Mouse (Mus musculus) layer of hippocampus, adult 2 months (tissue): ENCODE data around the gene Tlr7. TPM values are rescaled to one million over a fixed set of nuclear protein-coding genes. Genes with fewer than 3 reads are reported as not detected.
A peak's percentile ranks its signal among the peaks of the same experiment; 100 is the strongest.
"Not testable (repeated sequence)": the region's sequence is repeated elsewhere in the genome, so short reads cannot be mapped to it uniquely, and the experiment has no call there.

Source experiments
- DNase-seq, 2 experiments: peaks; one replicate each; pipeline ENCODE4 v3.0.0; 2022; ENCODE audit warnings: low spot score in 2 of 2
- H3K27ac ChIP-seq: fragments of 200-600 bp; 2 replicates; pipeline ENCODE4 v1.8.1; 2022
- H3K4me3 ChIP-seq: fragments of 200-600 bp; 2 replicates; pipeline ENCODE4 v1.8.1; 2022; ENCODE audit warnings: mild to moderate bottlenecking
- CTCF ChIP-seq: fragments of 200-600 bp; conservative IDR thresholded peaks from 2 replicates; pipeline ENCODE4 v1.8.1; 2022; ENCODE audit warnings: antibody characterized with exemption, mild to moderate bottlenecking, moderate library complexity
- long read RNA-seq, 2 experiments: library from polyadenylated mRNA; stranded (forward); transcript quantifications; one replicate each; pipeline ENCODE4 v2.0.0; 2021; ENCODE audit warnings: borderline mapping rate in 2 of 2
- total RNA-seq, 2 experiments: library from RNA; stranded (reverse); gene quantifications; 2 replicates each; pipeline ENCODE4 v1.2.3; 2021

The Tlr7 gene
- 1 to 10 TPM; 2.5 to 2.7 TPM for total RNA-seq
- long read RNA-seq, experiment 1: 0 reads
- long read RNA-seq, experiment 2: 0 reads

- DNase-seq: no peak
- no peak for TF ChIP-seq CTCF
- Histone ChIP-seq H3K4me3 (no peak within 1 kb of the TSS), H3K27ac (peak within 1 kb of the TSS; percentile 78)
Observed at GRCm38 (mm10) chrX:167330399-167330798, at the start of gene Tlr7. Gene Tlr7, minus strand, starts transcription at chrX:167330558.

GRCm38 (mm10) chrX:167380073-167380472 lies 49.7 kb upstream of the Tlr7 start:
- TF ChIP-seq CTCF: no peak
- no peak overlapping the region for H3K4me3 ChIP-seq
- no peak overlapping the region for H3K27ac ChIP-seq
- no peak for DNase-seq

GRCm38 (mm10) chrX:167361231-167361630 lies 30.9 kb upstream of the Tlr7 start:
- H3K27ac ChIP-seq, DNase-seq, H3K4me3 ChIP-seq: not testable (repeated sequence)

- no peak for DNase-seq
- no peak for TF ChIP-seq CTCF
- no peak overlapping the region for H3K4me3 ChIP-seq
- no peak overlapping the region for H3K27ac ChIP-seq
Observed at GRCm38 (mm10) chrX:167359704-167360103, 29.3 kb upstream of the Tlr7 start.

- Histone ChIP-seq H3K4me3 (no peak overlapping the region), H3K27ac (no peak overlapping the region)
- peak; percentile 64 for TF ChIP-seq CTCF
- no peak for DNase-seq
Observed at GRCm38 (mm10) chrX:167357415-167357814, 27.1 kb upstream of the Tlr7 start.

- no peak for DNase-seq
- no peak for TF ChIP-seq CTCF
- H3K27ac ChIP-seq: no peak overlapping the region
- H3K4me3 ChIP-seq: no peak overlapping the region
Observed at GRCm38 (mm10) chrX:167355965-167356364, 25.6 kb upstream of the Tlr7 start.

- no peak for DNase-seq
- Histone ChIP-seq H3K27ac (no peak overlapping the region), H3K4me3 (no peak overlapping the region)
- TF ChIP-seq CTCF: no peak
Observed at GRCm38 (mm10) chrX:167353617-167354016, 23.3 kb upstream of the Tlr7 start.

GRCm38 (mm10) chrX:167346440-167346839 lies 16.1 kb upstream of the Tlr7 start:
- no peak for TF ChIP-seq CTCF
- DNase-seq: no peak
- Histone ChIP-seq H3K27ac (no peak overlapping the region), H3K4me3 (no peak overlapping the region)

GRCm38 (mm10) chrX:167344356-167344755 lies 14.0 kb upstream of the Tlr7 start:
- H3K27ac ChIP-seq: no peak overlapping the region
- DNase-seq: no peak
- TF ChIP-seq CTCF: no peak
- no peak overlapping the region for H3K4me3 ChIP-seq

- Histone ChIP-seq H3K27ac (no peak overlapping the region), H3K4me3 (no peak overlapping the region)
- no peak for TF ChIP-seq CTCF
- DNase-seq: no peak
Observed at GRCm38 (mm10) chrX:167341811-167342210, 11.5 kb upstream of the Tlr7 start.

GRCm38 (mm10) chrX:167340190-167340589 lies 9.8 kb upstream of the Tlr7 start:
- no peak for DNase-seq
- H3K4me3 ChIP-seq: no peak overlapping the region
- TF ChIP-seq CTCF: no peak
- no peak overlapping the region for H3K27ac ChIP-seq

GRCm38 (mm10) chrX:167337990-167338389 lies 7.6 kb upstream of the Tlr7 start:
- no peak for DNase-seq
- no peak overlapping the region for H3K4me3 ChIP-seq
- no peak for TF ChIP-seq CTCF
- no peak overlapping the region for H3K27ac ChIP-seq

GRCm38 (mm10) chrX:167334571-167334970 lies 4.2 kb upstream of the Tlr7 start:
- no peak overlapping the region for H3K27ac ChIP-seq
- DNase-seq: no peak
- TF ChIP-seq CTCF: no peak
- no peak overlapping the region for H3K4me3 ChIP-seq

- TF ChIP-seq CTCF: no peak
- peak overlapping the region; percentile 55 for H3K27ac ChIP-seq
- no peak for DNase-seq
- no peak overlapping the region for H3K4me3 ChIP-seq
Observed at GRCm38 (mm10) chrX:167332607-167333006, 2.2 kb upstream of the Tlr7 start.

- TF ChIP-seq CTCF: no peak
Observed at GRCm38 (mm10) chrX:167330993-167331392, 635 bp upstream of the Tlr7 start.

More at GRCm38 (mm10) chrX:167330993-167331392, 635 bp upstream of the Tlr7 start:
- no peak for DNase-seq
- no peak overlapping the region for H3K4me3 ChIP-seq
- H3K27ac ChIP-seq: peak overlapping the region; percentile 51; the same call in 1 of the 2 replicates
